In genomic region chr4:98979976-98980375, GRCm38 (mm10) we compare ENCODE assay signal across 6 mouse cellular contexts. TPM values are rescaled to one million over a fixed set of nuclear protein-coding genes. Genes with fewer than 3 reads are reported as not detected.
"Had no signal": no experiment of that assay in that cellular context is flagged by ENCODE, and none has a peak within 500 bp of the region (broad histone marks: within the 10 kb centered on the region; RNA-seq: fewer than 3 reads in every experiment).

No protein-coding gene starts in this region.

RNA-seq across cellular contexts. Expression of gene Angptl3, which starts 50.8 kb away (rescaled TPM):
- total RNA-seq: forebrain, postnatal 0 days; gastrocnemius, adult 2 months; gastrocnemius, postnatal 10 days; gastrocnemius, postnatal 14 days; gastrocnemius, postnatal 25 days; gastrocnemius, postnatal 36 days had no signal
